Mouse (Mus musculus) forebrain, embryonic 12.5 days (tissue): ENCODE results near the gene Rnf38. TPM values are rescaled to one million over a fixed set of nuclear protein-coding genes. Genes with fewer than 3 reads are reported as not detected.

Experiments used
- ATAC-seq: fragments of 200-750 bp; cut with Nextera tagmentation; 2 replicates; pipeline ENCODE4 v1.8.0; 2017; ENCODE audit warnings: moderate TSS enrichment; ENCODE audit not compliant: low FRiP score
- H3K27ac ChIP-seq: fragments of 300-500 bp; sonication (generic); 2 replicates; pipeline ENCODE4 v1.5.1; 2016; ENCODE audit warnings: mild to moderate bottlenecking
- H3K27me3 ChIP-seq: fragments of 300-500 bp; sonication (generic); 2 replicates; pipeline ENCODE4 v1.6.1; 2016; ENCODE audit warnings: mild to moderate bottlenecking
- H3K36me3 ChIP-seq: fragments of 300-500 bp; sonication (generic); replicated peaks from 2 replicates; pipeline ENCODE4 v1.6.1; 2016; ENCODE audit warnings: mild to moderate bottlenecking
- H3K4me1 ChIP-seq: fragments of 300-500 bp; sonication (generic); 2 replicates; pipeline ENCODE4 v1.6.1; 2016
- H3K4me2 ChIP-seq: fragments of 300-500 bp; sonication (generic); 2 replicates; pipeline ENCODE4 v1.6.1; 2016; ENCODE audit warnings: mild to moderate bottlenecking, moderate library complexity
- H3K4me3 ChIP-seq: fragments of 300-500 bp; sonication (generic); replicated peaks from 2 replicates; pipeline ENCODE4 v1.5.1; 2016; ENCODE audit warnings: mild to moderate bottlenecking
- H3K9ac ChIP-seq: fragments of 300-500 bp; sonication (generic); 2 replicates; pipeline ENCODE4 v1.6.1; 2016; ENCODE audit warnings: mild to moderate bottlenecking
- H3K9me3 ChIP-seq: fragments of 300-500 bp; sonication (generic); 2 replicates; pipeline ENCODE4 v1.6.1; 2016
- WGBS: fragments of 180-500 bp; shearing (Covaris S2); methylation state at CpG from one replicate; pipeline ENCODE4 v1.1.7; 2016; 5-methylcytosine and 5-hydroxymethylcytosine counted together
- polyA plus RNA-seq: library from polyadenylated mRNA; unstranded; fragments of >200 nt; fragmentation: Nextera tagmentation; extraction: Ambion mirVana; gene quantifications from 2 replicates; pipeline ENCODE4 v1.2.1, GENCODE M21; 2016

The Rnf38 gene
- polyA plus RNA-seq, 1 experiment from 2014 or later = 64.7 TPM

GRCm38 (mm10) chr4:44108297-44108696, 125.3 kb downstream of the Rnf38 start:
- no peak overlapping the region for H3K4me3 ChIP-seq
- 92% methylated on average over 6 of the region's 6 CpGs for WGBS
- peaks cover 8% of the 10 kb centered on the region for H3K4me1 ChIP-seq
- no peaks in the 10 kb centered on the region for H3K27me3 ChIP-seq
- no peaks in the 10 kb centered on the region for H3K36me3 ChIP-seq
- H3K27ac ChIP-seq = no peak overlapping the region
- H3K9ac ChIP-seq = no peak overlapping the region
- no peak for ATAC-seq
- no peaks in the 10 kb centered on the region for H3K9me3 ChIP-seq
- H3K4me2 ChIP-seq = no peak overlapping the region

DNA sequence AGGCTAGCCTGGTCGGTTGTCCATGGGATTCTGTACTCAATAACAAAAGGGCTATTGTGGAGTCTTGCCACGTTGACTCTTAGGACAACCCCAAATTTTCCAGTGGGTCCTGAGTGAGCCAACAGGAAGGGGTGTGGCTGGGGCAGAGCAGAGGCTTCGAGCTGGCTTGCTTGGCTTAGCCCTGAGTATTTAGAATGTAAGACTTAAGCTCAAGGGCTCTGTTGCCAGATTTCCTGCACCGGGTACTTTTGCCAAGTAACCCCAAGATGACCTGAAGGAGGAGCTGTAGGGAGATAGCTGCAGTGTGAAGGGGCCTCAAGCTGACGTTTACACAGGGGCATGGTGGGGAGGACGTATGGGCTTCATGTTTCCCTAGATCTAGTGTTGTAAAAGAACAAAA, 126.2 kb downstream of the Rnf38 start:
- Histone ChIP-seq H3K27me3 (no peaks in the 10 kb centered on the region), H3K9ac (no peak overlapping the region), H3K4me2 (no peak overlapping the region), H3K36me3 (no peaks in the 10 kb centered on the region), H3K27ac (no peak overlapping the region), H3K9me3 (no peaks in the 10 kb centered on the region), H3K4me3 (no peak overlapping the region), H3K4me1 (peaks cover 6% of the 10 kb centered on the region; the same call in 1 of the 2 replicates)
- 67% methylated on average over 6 of the region's 6 CpGs for WGBS
- ATAC-seq = no peak

- Histone ChIP-seq H3K4me3 (peak overlapping the region; percentile 12; the same call in 1 of the 2 replicates), H3K27me3 (no peaks in the 10 kb centered on the region), H3K4me1 (peaks cover 6% of the 10 kb centered on the region; the same call in 1 of the 2 replicates), H3K4me2 (peak overlapping the region; percentile 31), H3K9me3 (no peaks in the 10 kb centered on the region), H3K27ac (no peak overlapping the region), H3K36me3 (no peaks in the 10 kb centered on the region), H3K9ac (no peak overlapping the region)
- ATAC-seq = no peak
- WGBS = 25% methylated on average over 18 of the region's 18 CpGs
Observed at GRCm38 (mm10) chr4:44106297-44106821, 127.2 kb downstream of the Rnf38 start.

- ATAC-seq = no peak
- 55% methylated on average over 8 of the region's 8 CpGs for WGBS
- Histone ChIP-seq H3K4me3 (no peak overlapping the region), H3K27me3 (no peaks in the 10 kb centered on the region), H3K36me3 (no peaks in the 10 kb centered on the region), H3K4me1 (peaks cover 6% of the 10 kb centered on the region; the same call in 1 of the 2 replicates), H3K9ac (no peak overlapping the region), H3K27ac (no peak overlapping the region), H3K9me3 (no peaks in the 10 kb centered on the region), H3K4me2 (no peak overlapping the region)
Observed at GRCm38 (mm10) chr4:44104195-44104917, 129.2 kb downstream of the Rnf38 start.

DNA sequence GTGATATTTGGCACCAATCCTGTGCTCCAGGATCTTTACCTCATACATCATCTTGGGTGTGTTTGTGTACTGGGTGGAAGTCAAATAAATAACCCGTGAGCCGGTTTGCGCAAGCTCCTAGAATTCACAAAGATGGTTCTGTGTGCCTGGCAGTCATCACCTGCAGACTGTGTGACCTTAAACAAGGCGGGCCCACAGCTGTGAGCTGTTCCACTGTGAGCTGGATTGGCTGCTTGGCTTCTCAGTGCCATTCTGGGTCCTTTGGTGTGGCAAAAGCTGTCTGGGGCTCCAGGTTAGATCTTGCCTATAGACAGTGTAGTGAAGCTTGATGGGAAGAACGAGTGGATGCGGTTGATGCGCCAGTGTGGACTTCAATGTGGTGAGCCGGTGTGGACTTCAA, 130.0 kb downstream of the Rnf38 start:
- Histone ChIP-seq H3K27me3 (no peaks in the 10 kb centered on the region), H3K4me2 (no peak overlapping the region), H3K9me3 (no peaks in the 10 kb centered on the region), H3K4me1 (peaks cover 6% of the 10 kb centered on the region; the same call in 1 of the 2 replicates), H3K36me3 (no peaks in the 10 kb centered on the region), H3K9ac (no peak overlapping the region), H3K4me3 (no peak overlapping the region), H3K27ac (no peak overlapping the region)
- 92% methylated on average over 8 of the region's 8 CpGs for WGBS
- no peak for ATAC-seq

DNA sequence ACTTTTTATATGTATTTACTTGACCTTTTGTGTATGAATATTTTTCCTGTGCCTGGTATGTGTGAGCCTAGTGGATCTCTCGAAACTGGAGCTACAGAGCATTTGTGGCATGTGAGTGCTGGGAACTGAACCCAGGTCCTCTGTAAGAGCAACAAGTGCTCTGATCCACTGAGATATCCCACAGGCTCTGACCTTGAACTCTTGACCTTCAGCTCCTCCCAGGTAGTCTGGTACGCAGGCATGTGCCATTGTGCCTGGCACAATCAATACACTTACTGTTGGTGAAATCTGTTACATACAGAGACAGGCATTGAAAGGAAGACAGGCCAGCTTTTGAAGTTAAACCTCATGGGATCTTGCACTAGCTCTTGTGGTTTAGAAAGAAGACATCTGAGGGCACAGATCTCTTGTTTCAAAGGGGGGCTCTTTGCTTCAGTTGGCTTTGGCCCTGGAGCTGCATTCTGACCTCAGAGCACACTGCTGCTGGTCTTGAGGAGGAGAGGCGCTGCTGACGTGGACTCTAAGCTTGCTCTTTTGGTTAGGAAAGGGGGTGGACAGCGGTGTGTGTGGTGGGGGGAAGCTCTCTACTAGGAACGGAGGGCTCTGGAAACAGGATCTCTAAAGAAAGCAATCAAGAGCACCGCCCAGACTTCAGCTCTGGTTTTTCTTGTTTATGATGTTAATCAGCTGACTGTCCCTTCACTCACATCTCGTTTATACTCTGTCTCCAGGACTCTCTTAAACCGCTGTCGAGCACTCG, 135.8 kb downstream of the Rnf38 start:
- no peak for ATAC-seq
- Histone ChIP-seq H3K9ac (no peak overlapping the region), H3K9me3 (no peaks in the 10 kb centered on the region), H3K27ac (no peak overlapping the region), H3K4me1 (no peaks in the 10 kb centered on the region), H3K36me3 (no peaks in the 10 kb centered on the region), H3K4me2 (no peak overlapping the region), H3K4me3 (no peak overlapping the region), H3K27me3 (0 out of 2 replicates have a peak, but pooled peaks cover 3% of the 10 kb centered on the region)
- WGBS = 50% methylated on average over 11 of the region's 11 CpGs

- H3K4me3 ChIP-seq = no peak overlapping the region
- H3K4me2 ChIP-seq = no peak overlapping the region
- no peaks in the 10 kb centered on the region for H3K36me3 ChIP-seq
- 0 out of 2 replicates have a peak, but pooled peaks cover 3% of the 10 kb centered on the region for H3K27me3 ChIP-seq
- no peak for ATAC-seq
- no peaks in the 10 kb centered on the region for H3K4me1 ChIP-seq
- no peak overlapping the region for H3K27ac ChIP-seq
- no peaks in the 10 kb centered on the region for H3K9me3 ChIP-seq
- H3K9ac ChIP-seq = no peak overlapping the region
- 82% methylated on average over 4 of the region's 4 CpGs for WGBS
Observed at GRCm38 (mm10) chr4:44094475-44094874, 139.1 kb downstream of the Rnf38 start.

GRCm38 (mm10) chr4:44092359-44092758, 141.2 kb downstream of the Rnf38 start:
- ATAC-seq = no peak
- WGBS = 90% methylated on average over 11 of the region's 11 CpGs
- no peaks in the 10 kb centered on the region for H3K36me3 ChIP-seq

GRCm38 (mm10) chr4:44085566-44085965, 148.0 kb downstream of the Rnf38 start:
- Histone ChIP-seq H3K27ac (no peak overlapping the region), H3K36me3 (no peaks in the 10 kb centered on the region), H3K27me3 (no peaks in the 10 kb centered on the region), H3K9me3 (no peaks in the 10 kb centered on the region), H3K9ac (no peak overlapping the region), H3K4me3 (no peak overlapping the region), H3K4me1 (no peaks in the 10 kb centered on the region), H3K4me2 (no peak overlapping the region)
- ATAC-seq = no peak
- 92% methylated on average over 3 of the region's 3 CpGs for WGBS

More at GRCm38 (mm10) chr4:44092359-44092758, 141.2 kb downstream of the Rnf38 start:
- Histone ChIP-seq H3K9me3 (no peaks in the 10 kb centered on the region), H3K9ac (no peak overlapping the region), H3K27ac (no peak overlapping the region), H3K4me1 (no peaks in the 10 kb centered on the region), H3K4me2 (no peak overlapping the region), H3K27me3 (0 out of 2 replicates have a peak, but pooled peaks cover 3% of the 10 kb centered on the region), H3K4me3 (no peak overlapping the region)

DNA sequence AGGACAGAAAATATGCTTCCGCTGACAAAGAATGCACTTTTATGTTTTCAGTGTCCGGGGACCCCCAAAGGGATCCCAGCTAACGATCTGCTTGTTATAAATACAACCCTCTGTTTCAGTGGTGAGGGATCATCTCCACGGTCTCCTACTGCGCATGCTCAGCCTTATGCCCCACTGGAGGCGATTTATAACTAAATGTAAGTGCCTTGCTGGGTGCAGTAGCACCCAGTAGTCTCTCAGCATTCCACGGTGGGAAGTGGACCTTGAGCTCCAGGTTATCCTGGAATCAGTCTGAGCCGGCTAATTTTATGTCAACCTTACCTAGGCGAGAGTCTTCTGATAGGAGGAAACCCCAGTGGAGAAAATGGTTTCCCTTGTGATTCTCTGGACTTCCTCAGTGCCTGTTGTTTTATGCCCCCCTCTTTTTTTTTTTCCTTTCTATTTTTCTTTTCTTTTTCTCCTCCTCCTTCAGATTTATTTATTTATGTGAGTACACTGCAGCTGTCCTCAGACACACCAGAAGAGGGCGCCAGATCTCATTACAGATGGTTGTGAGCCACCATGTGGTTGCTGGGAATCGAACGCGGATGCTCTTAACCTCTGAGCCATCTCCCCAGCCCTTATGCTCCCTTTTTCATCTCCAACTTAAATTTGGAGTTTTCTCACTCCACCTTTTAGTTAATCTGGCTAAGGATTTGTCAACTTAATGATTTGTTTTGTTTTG, 148.8 kb downstream of the Rnf38 start:
- no peaks in the 10 kb centered on the region for H3K9me3 ChIP-seq
- H3K27ac ChIP-seq = no peak overlapping the region
- H3K4me3 ChIP-seq = no peak overlapping the region
- ATAC-seq = no peak
- peak overlapping the region; percentile 10; the same call in 1 of the 2 replicates for H3K4me2 ChIP-seq
- WGBS = 79% methylated on average over 13 of the region's 13 CpGs
- H3K9ac ChIP-seq = no peak overlapping the region
- H3K4me1 ChIP-seq = no peaks in the 10 kb centered on the region
- no peaks in the 10 kb centered on the region for H3K36me3 ChIP-seq
- no peaks in the 10 kb centered on the region for H3K27me3 ChIP-seq

DNA sequence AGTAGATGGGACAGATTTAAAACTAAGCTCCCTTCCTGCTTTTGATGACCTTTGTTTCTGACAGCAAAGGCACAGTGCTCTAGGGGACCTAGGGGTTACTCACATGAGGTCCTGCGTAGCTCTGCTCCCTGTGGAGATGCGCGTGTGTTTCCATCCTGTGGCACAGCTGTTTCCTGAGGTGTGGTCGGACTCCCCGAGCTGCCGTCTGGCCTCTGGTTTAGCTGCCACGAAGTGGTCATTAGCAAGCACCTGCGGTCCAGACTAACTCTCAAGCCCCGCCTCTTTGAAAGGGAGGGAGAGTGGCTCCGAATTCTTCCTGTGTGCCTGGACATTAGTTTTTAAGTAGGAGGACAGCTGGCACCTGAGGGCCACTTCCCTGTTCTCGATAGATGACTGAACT, 149.6 kb downstream of the Rnf38 start, which contains the start of gene Gne:
TSS of gene Gne (minus strand) at position 233 of the 400 bp plus-strand sequence.
- no peak within 1 kb of the TSS for H3K27ac ChIP-seq
- no peaks in the 10 kb centered on the region for H3K4me1 ChIP-seq
- H3K4me3 ChIP-seq = no peak within 1 kb of the TSS
- H3K9me3 ChIP-seq = no peaks in the 10 kb centered on the region
- WGBS = 24% methylated on average over 11 of the region's 11 CpGs
- no peaks in the 10 kb centered on the region for H3K27me3 ChIP-seq
- H3K4me2 ChIP-seq = peak within 1 kb of the TSS; percentile 10
- no peak within 1 kb of the TSS for H3K9ac ChIP-seq
- H3K36me3 ChIP-seq = no peaks in the 10 kb centered on the region
- ATAC-seq = no peak
